Mouse (Mus musculus) kidney, embryonic 14.5 days (tissue): Measurements from ENCODE around the gene Prss22. TPM values are rescaled to one million over a fixed set of nuclear protein-coding genes. Genes with fewer than 3 reads are reported as not detected.
"Not testable (repeated sequence)": the region's sequence is repeated elsewhere in the genome, so short reads cannot be mapped to it uniquely, and the experiment has no call there.

Experiments used
- ATAC-seq: fragments of 200-750 bp; cut with Nextera tagmentation; 2 replicates; pipeline ENCODE4 v1.8.0; 2017; ENCODE audit warnings: moderate number of reproducible peaks, mild to moderate bottlenecking, moderate TSS enrichment, moderate library complexity; ENCODE audit not compliant: low FRiP score, low TSS enrichment
- H3K27ac ChIP-seq: fragments of 300-500 bp; sonication (generic); 2 replicates; pipeline ENCODE4 v1.5.1; 2014; ENCODE audit warnings: low read depth, mild to moderate bottlenecking, low read length, moderate library complexity, mixed read lengths
- H3K27me3 ChIP-seq: fragments of 300-500 bp; sonication (generic); 2 replicates; pipeline ENCODE4 v1.6.1; 2014; ENCODE audit warnings: mild to moderate bottlenecking, low read length; ENCODE audit not compliant: control insufficient read depth, insufficient read depth
- H3K36me3 ChIP-seq: fragments of 300-500 bp; sonication (generic); 2 replicates; pipeline ENCODE4 v1.6.1; 2014; ENCODE audit warnings: low read length, mixed read lengths; ENCODE audit not compliant: control insufficient read depth, insufficient read depth
- H3K4me1 ChIP-seq: fragments of 300-500 bp; sonication (generic); 2 replicates; pipeline ENCODE4 v1.6.1; 2014; ENCODE audit warnings: low read length, mixed read lengths; ENCODE audit not compliant: control insufficient read depth, insufficient read depth
- H3K4me2 ChIP-seq: fragments of 300-500 bp; sonication (generic); replicated peaks from 2 replicates; pipeline ENCODE4 v1.6.1; 2014; ENCODE audit warnings: low read depth, mild to moderate bottlenecking, low read length
- H3K4me3 ChIP-seq: fragments of 300-500 bp; sonication (generic); 2 replicates; pipeline ENCODE4 v1.5.1; 2014; ENCODE audit warnings: mild to moderate bottlenecking, low read length
- H3K9ac ChIP-seq: fragments of 300-500 bp; sonication (generic); 2 replicates; pipeline ENCODE4 v1.6.1; 2014; ENCODE audit warnings: low read depth, mild to moderate bottlenecking, low read length, moderate library complexity
- H3K9me3 ChIP-seq: fragments of 300-500 bp; sonication (generic); 2 replicates; pipeline ENCODE4 v1.6.1; 2016; ENCODE audit warnings: low read length; ENCODE audit not compliant: control insufficient read depth
- WGBS: fragments of 180-500 bp; shearing (Covaris S2); extraction: QIAGEN DNeasy Blood & Tissue Kit; methylation state at CpG from one replicate; pipeline ENCODE4 v1.1.7; 2014; 5-methylcytosine and 5-hydroxymethylcytosine counted together
- microRNA-seq: library from miRNA; unstranded; fragments of <30 nt; microRNA quantifications from one replicate; pipeline ENCODE4, GENCODE M21; 2016
- polyA plus RNA-seq: library from polyadenylated mRNA; unstranded; fragments of >200 nt; fragmentation: Nextera tagmentation; extraction: Ambion mirVana; gene quantifications from 2 replicates; pipeline ENCODE4 v1.2.1, GENCODE M21; 2014

Prss22 gene
- polyA plus RNA-seq, 1 experiment from 2014 or later = 0.91 TPM

- H3K4me3 ChIP-seq, H3K9me3 ChIP-seq, ATAC-seq, H3K4me2 ChIP-seq, H3K4me1 ChIP-seq, H3K27me3 ChIP-seq, H3K9ac ChIP-seq, H3K36me3 ChIP-seq, H3K27ac ChIP-seq: not testable (repeated sequence)
- WGBS = 81% methylated on average over 4 of the region's 4 CpGs
These were observed 50.4 kb downstream of the Prss22 start for GRCm38 (mm10) chr17:23947486-23947885.

Small RNAs within 50 kb of the gene (microRNA-seq; reads per million reads assigned to microRNA genes)
- not detected for gene Gm27700

Other genes starting within 250 kb of the Prss22 start
- 73.0 and 91.7 TPM in 2 replicates for gene Flywch1, start 226.5 kb downstream of the Prss22 start, polyA plus RNA-seq
- gene Flywch2, start 212.0 kb downstream of the Prss22 start, polyA plus RNA-seq = 40.7 and 43.7 TPM in 2 replicates
- gene Srrm2, start 207.6 kb downstream of the Prss22 start, polyA plus RNA-seq = 560 and 567 TPM in 2 replicates
- 982 and 1,429 TPM in 2 replicates for gene Elob, start 169.0 kb downstream of the Prss22 start, polyA plus RNA-seq
- gene Prss33, start 162.0 kb downstream of the Prss22 start, polyA plus RNA-seq = 0.26 and 0.41 TPM in 2 replicates
- 0.14 TPM in 1 of 2 replicates, not detected in the other for gene Prss32, start 154.2 kb downstream of the Prss22 start, polyA plus RNA-seq
- gene Prss41, start 153.9 kb downstream of the Prss22 start, polyA plus RNA-seq = 3.1 and 3.9 TPM in 2 replicates
- not detected in 2 replicates for gene Prss21, start 130.0 kb downstream of the Prss22 start, polyA plus RNA-seq
- not detected in 2 replicates for gene Dcpp1, start 117.2 kb downstream of the Prss22 start, polyA plus RNA-seq
- not detected in 2 replicates for gene Dcpp2, start 117.2 kb downstream of the Prss22 start, polyA plus RNA-seq
- not detected in 2 replicates for gene Dcpp3, start 80.6 kb downstream of the Prss22 start, polyA plus RNA-seq
- gene Sbp, start 56.4 kb downstream of the Prss22 start, polyA plus RNA-seq = not detected in 2 replicates
- not detected in 2 replicates for gene Sbpl, start 42.8 kb downstream of the Prss22 start, polyA plus RNA-seq
- 0.26 and 0.30 TPM in 2 replicates for gene Prss30, start 17.5 kb downstream of the Prss22 start, polyA plus RNA-seq
- not detected in 2 replicates for gene Prss27, start 40.0 kb upstream of the Prss22 start, polyA plus RNA-seq
- 46.2 and 65.1 TPM in 2 replicates for gene Kctd5, start 75.4 kb upstream of the Prss22 start, polyA plus RNA-seq
- gene Pdpk1, start 152.8 kb upstream of the Prss22 start, polyA plus RNA-seq = 29.3 and 44.0 TPM in 2 replicates
- gene Amdhd2, start 165.7 kb upstream of the Prss22 start, polyA plus RNA-seq = 33.0 and 37.5 TPM in 2 replicates
- gene Atp6v0c, start 171.6 kb upstream of the Prss22 start, polyA plus RNA-seq = 528 and 578 TPM in 2 replicates
- 5.0 and 8.2 TPM in 2 replicates for gene Tbc1d24, start 207.5 kb upstream of the Prss22 start, polyA plus RNA-seq
- 4.6 and 5.3 TPM in 2 replicates for gene Ntn3, start 211.4 kb upstream of the Prss22 start, polyA plus RNA-seq
- gene Tedc2, start 222.8 kb upstream of the Prss22 start, polyA plus RNA-seq = 13.4 and 14.8 TPM in 2 replicates